Mouse (Mus musculus) lung, postnatal 0 days (tissue): ENCODE measurements around the gene Uckl1. TPM values are rescaled to one million over a fixed set of nuclear protein-coding genes. Genes with fewer than 3 reads are reported as not detected.
A peak's percentile ranks its signal among the peaks of the same experiment; 100 is the strongest.

ENCODE experiments used
- ATAC-seq: fragments of 200-750 bp; cut with Nextera tagmentation; 2 replicates; pipeline ENCODE4 v1.8.0; 2017; ENCODE audit warnings: moderate library complexity
- DNase-seq: peaks from one replicate; pipeline ENCODE4 v3.0.0-alpha.2; 2016; ENCODE audit warnings: low spot score
- H3K27ac ChIP-seq: fragments of 300-500 bp; sonication (generic); 2 replicates; pipeline ENCODE4 v1.5.1; 2014; ENCODE audit warnings: antibody characterized with exemption, mild to moderate bottlenecking, low read length, mixed read lengths
- H3K27me3 ChIP-seq: fragments of 300-500 bp; sonication (generic); replicated peaks from 2 replicates; pipeline ENCODE4 v1.6.1; 2014; ENCODE audit warnings: low read length, mixed read lengths; ENCODE audit not compliant: insufficient read depth
- H3K36me3 ChIP-seq: fragments of 300-500 bp; sonication (generic); 2 replicates; pipeline ENCODE4 v1.6.1; 2014; ENCODE audit warnings: low read length, mixed read lengths; ENCODE audit not compliant: insufficient read depth
- H3K4me1 ChIP-seq: fragments of 300-500 bp; sonication (generic); 2 replicates; pipeline ENCODE4 v1.6.1; 2014; ENCODE audit warnings: antibody characterized with exemption, low read depth, low read length, mixed read lengths; ENCODE audit not compliant: insufficient read depth
- H3K4me2 ChIP-seq: fragments of 300-500 bp; sonication (generic); replicated peaks from 2 replicates; pipeline ENCODE4 v1.6.1; 2014; ENCODE audit warnings: low read depth, mild to moderate bottlenecking, low read length, moderate library complexity, mixed read lengths
- H3K4me3 ChIP-seq: fragments of 300-500 bp; sonication (generic); 2 replicates; pipeline ENCODE4 v1.5.1; 2014; ENCODE audit warnings: low read depth, low read length
- H3K9ac ChIP-seq: fragments of 300-500 bp; sonication (generic); replicated peaks from 2 replicates; pipeline ENCODE4 v1.6.1; 2014; ENCODE audit warnings: low read depth, mild to moderate bottlenecking
- H3K9me3 ChIP-seq: fragments of 300-500 bp; sonication (generic); 2 replicates; pipeline ENCODE4 v1.6.1; 2016; ENCODE audit warnings: low read length, mixed read lengths
- CTCF ChIP-seq: IDR thresholded peaks from 2 replicates; pipeline ENCODE4 v1.5.1; 2016; ENCODE audit warnings: antibody characterized with exemption, mild to moderate bottlenecking
- EP300 ChIP-seq: IDR thresholded peaks from 2 replicates; pipeline ENCODE4 v1.6.1; 2016; ENCODE audit warnings: antibody characterized with exemption, mild to moderate bottlenecking, control low read depth
- WGBS: fragments of 180-500 bp; shearing (Covaris S2); extraction: QIAGEN DNeasy Blood & Tissue Kit; methylation state at CpG from one replicate; pipeline ENCODE4 v1.1.7; 2014; 5-methylcytosine and 5-hydroxymethylcytosine counted together
- polyA plus RNA-seq: library from polyadenylated mRNA; unstranded; fragments of >200 nt; fragmentation: Nextera tagmentation; extraction: Ambion mirVana; gene quantifications from 2 replicates; pipeline ENCODE4 v1.2.1, GENCODE M21; 2015

The Uckl1 gene
- polyA plus RNA-seq, 1 experiment from 2014 or later: 41.8 TPM

- TF ChIP-seq CTCF: peak; percentile 94
- no peak for TF ChIP-seq EP300
- ATAC-seq (peak; percentile 91), DNase-seq (peak; percentile 97)
- Histone ChIP-seq H3K4me2 (peak overlapping the region; percentile 77), H3K27ac (peak overlapping the region; percentile 92), H3K9me3 (no peaks in the 10 kb centered on the region), H3K27me3 (no peaks in the 10 kb centered on the region), H3K4me3 (peak overlapping the region; percentile 75), H3K4me1 (peaks cover 9% of the 10 kb centered on the region), H3K36me3 (no peaks in the 10 kb centered on the region), H3K9ac (peak overlapping the region; percentile 73)
- WGBS: under 1% methylated on average over 11 of the region's 11 CpGs
Measured at GRCm38 (mm10) chr2:181581016-181581401, 3.7 kb downstream of the Uckl1 start.

- ATAC-seq (no peak), DNase-seq (no peak)
- Histone ChIP-seq H3K4me1 (peaks cover 9% of the 10 kb centered on the region), H3K4me3 (peak overlapping the region; percentile 75), H3K27me3 (no peaks in the 10 kb centered on the region), H3K4me2 (peak overlapping the region; percentile 77), H3K9ac (no peak overlapping the region), H3K36me3 (no peaks in the 10 kb centered on the region), H3K27ac (peak overlapping the region; percentile 92), H3K9me3 (no peaks in the 10 kb centered on the region)
- TF ChIP-seq EP300 (no peak), CTCF (no peak)
- 79% methylated on average over 5 of the region's 5 CpGs for WGBS
Measured at GRCm38 (mm10) chr2:181580131-181580772, 4.4 kb downstream of the Uckl1 start.

GRCm38 (mm10) chr2:181579681-181580080 is 5.0 kb downstream of the Uckl1 start:
- H3K9me3 ChIP-seq: no peaks in the 10 kb centered on the region
- TF ChIP-seq EP300 (no peak), CTCF (no peak)
- DNase-seq (no peak), ATAC-seq (no peak)
- no peaks in the 10 kb centered on the region for H3K36me3 ChIP-seq
- H3K4me3 ChIP-seq: no peak overlapping the region
- H3K4me2 ChIP-seq: no peak overlapping the region
- WGBS: 93% methylated on average over 1 of the region's 1 CpGs
- H3K9ac ChIP-seq: no peak overlapping the region
- H3K27me3 ChIP-seq: no peaks in the 10 kb centered on the region
- H3K27ac ChIP-seq: no peak overlapping the region
- peaks cover 9% of the 10 kb centered on the region for H3K4me1 ChIP-seq

GRCm38 (mm10) chr2:181578790-181579618 is 5.7 kb downstream of the Uckl1 start:
- ATAC-seq: no peak
- Histone ChIP-seq H3K27me3 (no peaks in the 10 kb centered on the region), H3K27ac (no peak overlapping the region), H3K4me2 (no peak overlapping the region), H3K4me1 (peaks cover 9% of the 10 kb centered on the region), H3K9ac (no peak overlapping the region), H3K36me3 (0 out of 2 replicates have a peak, but pooled peaks cover 4% of the 10 kb centered on the region), H3K4me3 (no peak overlapping the region), H3K9me3 (no peaks in the 10 kb centered on the region)
- no peak for DNase-seq
- WGBS: 28% methylated on average over 5 of the region's 5 CpGs
- TF ChIP-seq CTCF (no peak), EP300 (no peak)

GRCm38 (mm10) chr2:181577981-181578581 is 6.6 kb downstream of the Uckl1 start:
- Histone ChIP-seq H3K9me3 (no peaks in the 10 kb centered on the region), H3K36me3 (peaks cover 12% of the 10 kb centered on the region; the same call in 1 of the 2 replicates), H3K4me2 (no peak overlapping the region), H3K27me3 (no peaks in the 10 kb centered on the region), H3K27ac (no peak overlapping the region), H3K9ac (no peak overlapping the region), H3K4me1 (peaks cover 9% of the 10 kb centered on the region), H3K4me3 (no peak overlapping the region)
- ATAC-seq (no peak), DNase-seq (no peak)
- WGBS: 70% methylated on average over 7 of the region's 7 CpGs
- TF ChIP-seq EP300 (no peak), CTCF (no peak)

- no peak for ATAC-seq
- Histone ChIP-seq H3K9me3 (no peaks in the 10 kb centered on the region), H3K27ac (no peak overlapping the region), H3K9ac (no peak overlapping the region), H3K27me3 (no peaks in the 10 kb centered on the region), H3K4me2 (no peak overlapping the region), H3K4me1 (peaks cover 9% of the 10 kb centered on the region), H3K4me3 (no peak overlapping the region), H3K36me3 (peaks cover 18% of the 10 kb centered on the region; the same call in 1 of the 2 replicates)
- TF ChIP-seq CTCF (no peak), EP300 (no peak)
- DNase-seq: no peak
- WGBS: 74% methylated on average over 2 of the region's 2 CpGs
Measured at GRCm38 (mm10) chr2:181577126-181577525, 7.6 kb downstream of the Uckl1 start.
